Mouse (Mus musculus) stomach, embryonic 14.5 days (tissue): ENCODE data around the gene Ust. TPM values are rescaled to one million over a fixed set of nuclear protein-coding genes. Genes with fewer than 3 reads are reported as not detected.

Experiments used
- ATAC-seq: fragments of 200-750 bp; cut with Nextera tagmentation; 2 replicates; pipeline ENCODE4 v1.8.0; 2017; ENCODE audit warnings: low read depth, moderate TSS enrichment; ENCODE audit not compliant: insufficient number of reproducible peaks, insufficient read depth, low FRiP score
- H3K27ac ChIP-seq: fragments of 300-500 bp; sonication (generic); 2 replicates; pipeline ENCODE4 v1.5.1; 2014; ENCODE audit warnings: mild to moderate bottlenecking, low read length, moderate library complexity, mixed read lengths
- H3K27me3 ChIP-seq: fragments of 300-500 bp; sonication (generic); 2 replicates; pipeline ENCODE4 v1.6.1; 2014; ENCODE audit warnings: low read length, control low read depth, mixed read lengths; ENCODE audit not compliant: control insufficient read depth, insufficient read depth
- H3K36me3 ChIP-seq: fragments of 300-500 bp; sonication (generic); 2 replicates; pipeline ENCODE4 v1.6.1; 2014; ENCODE audit warnings: mild to moderate bottlenecking, control low read depth, low read length, moderate library complexity, mixed read lengths; ENCODE audit not compliant: control insufficient read depth, insufficient read depth
- H3K4me1 ChIP-seq: fragments of 300-500 bp; sonication (generic); 2 replicates; pipeline ENCODE4 v1.6.1; 2014; ENCODE audit warnings: low read length, control low read depth, mixed read lengths; ENCODE audit not compliant: control insufficient read depth, insufficient read depth
- H3K4me2 ChIP-seq: fragments of 300-500 bp; sonication (generic); replicated peaks from 2 replicates; pipeline ENCODE4 v1.6.1; 2014; ENCODE audit warnings: low read depth, low read length, control low read depth
- H3K4me3 ChIP-seq: fragments of 300-500 bp; sonication (generic); 2 replicates; pipeline ENCODE4 v1.5.1; 2014; ENCODE audit warnings: low read depth, low read length, control low read depth
- H3K9ac ChIP-seq: fragments of 300-500 bp; sonication (generic); replicated peaks from 2 replicates; pipeline ENCODE4 v1.6.1; 2014; ENCODE audit warnings: low read depth, mild to moderate bottlenecking, control low read depth, low read length, moderate library complexity, mixed read lengths
- H3K9me3 ChIP-seq: fragments of 300-500 bp; sonication (generic); 2 replicates; pipeline ENCODE4 v1.6.1; 2016; ENCODE audit warnings: low read depth, low read length, control low read depth; ENCODE audit not compliant: control insufficient read depth
- WGBS: fragments of 180-500 bp; shearing (Covaris S2); extraction: QIAGEN DNeasy Blood & Tissue Kit; methylation state at CpG from one replicate; pipeline ENCODE4 v1.1.7; 2014; 5-methylcytosine and 5-hydroxymethylcytosine counted together
- polyA plus RNA-seq: library from polyadenylated mRNA; unstranded; fragments of >200 nt; fragmentation: Nextera tagmentation; extraction: Ambion mirVana; gene quantifications from 2 replicates; pipeline ENCODE4 v1.2.1, GENCODE M21; 2014

Ust gene
- polyA plus RNA-seq, 1 experiment from 2014 or later: 6.3 TPM

- Histone ChIP-seq H3K4me3 (no peak overlapping the region), H3K4me2 (no peak overlapping the region), H3K27ac (no peak overlapping the region), H3K9ac (no peak overlapping the region), H3K4me1 (no peaks in the 10 kb centered on the region), H3K36me3 (no peaks in the 10 kb centered on the region), H3K27me3 (no peaks in the 10 kb centered on the region), H3K9me3 (no peaks in the 10 kb centered on the region)
- no peak for ATAC-seq
- 57% methylated on average over 2 of the region's 2 CpGs for WGBS
These were observed 321.0 kb downstream of the Ust start for GRCm38 (mm10) chr10:8197661-8198060.

GRCm38 (mm10) chr10:8196300-8196699 lies 322.3 kb downstream of the Ust start:
- H3K4me3 ChIP-seq: no peak overlapping the region
- no peaks in the 10 kb centered on the region for H3K9me3 ChIP-seq
- no peaks in the 10 kb centered on the region for H3K27me3 ChIP-seq
- WGBS: 6% methylated on average over 2 of the region's 2 CpGs
- no peak overlapping the region for H3K9ac ChIP-seq
- no peak overlapping the region for H3K27ac ChIP-seq
- H3K4me1 ChIP-seq: no peaks in the 10 kb centered on the region
- no peak overlapping the region for H3K4me2 ChIP-seq
- H3K36me3 ChIP-seq: no peaks in the 10 kb centered on the region
- peak; percentile 84 for ATAC-seq

- Histone ChIP-seq H3K4me3 (no peak overlapping the region), H3K27ac (no peak overlapping the region), H3K9me3 (no peaks in the 10 kb centered on the region), H3K36me3 (no peaks in the 10 kb centered on the region), H3K4me1 (no peaks in the 10 kb centered on the region), H3K9ac (no peak overlapping the region), H3K4me2 (no peak overlapping the region), H3K27me3 (no peaks in the 10 kb centered on the region)
- WGBS: 60% methylated on average over 6 of the region's 6 CpGs
- no peak for ATAC-seq
These were observed 322.9 kb downstream of the Ust start for GRCm38 (mm10) chr10:8195730-8196129.

- no peaks in the 10 kb centered on the region for H3K36me3 ChIP-seq
- no peak overlapping the region for H3K9ac ChIP-seq
- H3K4me3 ChIP-seq: no peak overlapping the region
- 66% methylated on average over 5 of the region's 5 CpGs for WGBS
- H3K9me3 ChIP-seq: no peaks in the 10 kb centered on the region
- H3K4me1 ChIP-seq: no peaks in the 10 kb centered on the region; the same call in 1 of the 2 replicates
- H3K4me2 ChIP-seq: no peak overlapping the region
- H3K27ac ChIP-seq: no peak overlapping the region
- H3K27me3 ChIP-seq: no peaks in the 10 kb centered on the region
- no peak for ATAC-seq
These were observed 329.2 kb downstream of the Ust start for GRCm38 (mm10) chr10:8189331-8189981.

- peaks cover 3% of the 10 kb centered on the region; the same call in 1 of the 2 replicates for H3K4me1 ChIP-seq
- H3K9ac ChIP-seq: no peak overlapping the region
- H3K9me3 ChIP-seq: no peaks in the 10 kb centered on the region
- H3K36me3 ChIP-seq: no peaks in the 10 kb centered on the region
- H3K4me2 ChIP-seq: no peak overlapping the region
- no peak for ATAC-seq
- no peak overlapping the region for H3K27ac ChIP-seq
- H3K27me3 ChIP-seq: no peaks in the 10 kb centered on the region
- no peak overlapping the region for H3K4me3 ChIP-seq
- 83% methylated on average over 4 of the region's 4 CpGs for WGBS
These were observed 333.0 kb downstream of the Ust start for GRCm38 (mm10) chr10:8185586-8185985.

- 31% methylated on average over 9 of the region's 9 CpGs for WGBS
- Histone ChIP-seq H3K27ac (no peak overlapping the region), H3K36me3 (no peaks in the 10 kb centered on the region), H3K9me3 (no peaks in the 10 kb centered on the region), H3K4me2 (no peak overlapping the region), H3K27me3 (no peaks in the 10 kb centered on the region), H3K4me3 (no peak overlapping the region), H3K9ac (no peak overlapping the region), H3K4me1 (peaks cover 3% of the 10 kb centered on the region; the same call in 1 of the 2 replicates)
- no peak for ATAC-seq
These were observed 333.9 kb downstream of the Ust start for GRCm38 (mm10) chr10:8184711-8185110.

GRCm38 (mm10) chr10:8183171-8183570 lies 335.5 kb downstream of the Ust start:
- no peak for ATAC-seq
- Histone ChIP-seq H3K27me3 (no peaks in the 10 kb centered on the region), H3K4me3 (no peak overlapping the region), H3K9ac (no peak overlapping the region), H3K4me2 (no peak overlapping the region), H3K9me3 (no peaks in the 10 kb centered on the region), H3K4me1 (peaks cover 3% of the 10 kb centered on the region; the same call in 1 of the 2 replicates), H3K36me3 (no peaks in the 10 kb centered on the region), H3K27ac (no peak overlapping the region)
- 75% methylated on average over 7 of the region's 7 CpGs for WGBS

GRCm38 (mm10) chr10:8181596-8182185 lies 336.9 kb downstream of the Ust start:
- Histone ChIP-seq H3K4me3 (no peak overlapping the region), H3K4me1 (peaks cover 5% of the 10 kb centered on the region), H3K36me3 (no peaks in the 10 kb centered on the region), H3K9ac (no peak overlapping the region), H3K27me3 (no peaks in the 10 kb centered on the region), H3K27ac (no peak overlapping the region), H3K4me2 (no peak overlapping the region), H3K9me3 (no peaks in the 10 kb centered on the region)
- ATAC-seq: peak; percentile 39; the same call in 1 of the 2 replicates
- 60% methylated on average over 4 of the region's 4 CpGs for WGBS
